Mouse (Mus musculus): Measurements from ENCODE around the gene Bud31.
A peak's percentile ranks its signal among the peaks of the same experiment; 100 is the strongest.
"Not testable (repeated sequence)": the region's sequence is repeated elsewhere in the genome, so short reads cannot be mapped to it uniquely, and the experiment has no call there.

Gene Bud31

GRCm38 (mm10) chr5:145126580-145126979, 13.6 kb upstream of the Bud31 start:
- no peak for DNase-seq (ENCODE audit: low read depth, low spot score)

GRCm38 (mm10) chr5:145129124-145129523, 11.0 kb upstream of the Bud31 start:
- no peak for DNase-seq (ENCODE audit: low read depth, low spot score)

GRCm38 (mm10) chr5:145129773-145130172, 10.4 kb upstream of the Bud31 start:
- DNase-seq (ENCODE audit: low read depth, low spot score) = not testable (repeated sequence)

- DNase-seq (ENCODE audit: low read depth, low spot score) = no peak
Observed at GRCm38 (mm10) chr5:145130191-145130590, 10.0 kb upstream of the Bud31 start.

GRCm38 (mm10) chr5:145130995-145131394, 9.2 kb upstream of the Bud31 start:
- no peak for DNase-seq (ENCODE audit: low read depth, low spot score)

GRCm38 (mm10) chr5:145133275-145133674, 6.9 kb upstream of the Bud31 start:
- DNase-seq (ENCODE audit: low read depth, low spot score) = not testable (repeated sequence)

GRCm38 (mm10) chr5:145138836-145139235, 1.3 kb upstream of the Bud31 start:
- no peak for DNase-seq (ENCODE audit: low read depth, low spot score)

- no peak for DNase-seq (ENCODE audit: low read depth, low spot score)
Observed at GRCm38 (mm10) chr5:145140611-145141010, 449 bp downstream of the Bud31 start.

- DNase-seq (ENCODE audit: low read depth, low spot score) = no peak
Observed at GRCm38 (mm10) chr5:145147748-145148147, 7.6 kb downstream of the Bud31 start.

- no peak for DNase-seq (ENCODE audit: low read depth, low spot score)
Observed at GRCm38 (mm10) chr5:145149294-145149693, 9.1 kb downstream of the Bud31 start.

GRCm38 (mm10) chr5:145152690-145153089, 12.5 kb downstream of the Bud31 start:
- no peak for DNase-seq (ENCODE audit: low read depth, low spot score)

- DNase-seq (ENCODE audit: low read depth, low spot score) = no peak
Observed at GRCm38 (mm10) chr5:145161361-145161760, 21.2 kb downstream of the Bud31 start.

- no peak for DNase-seq (ENCODE audit: low read depth, low spot score)
Observed at GRCm38 (mm10) chr5:145164710-145165109, 24.5 kb downstream of the Bud31 start.

- no peak for DNase-seq (ENCODE audit: low read depth, low spot score)
Observed at GRCm38 (mm10) chr5:145165184-145165583, 25.0 kb downstream of the Bud31 start.

- DNase-seq (ENCODE audit: low read depth, low spot score) = peak; percentile 99
Observed at GRCm38 (mm10) chr5:145166536-145167305, 26.6 kb downstream of the Bud31 start, which contains the start of the genes Ptcd1 and Cpsf4. Gene Ptcd1, minus strand, starts transcription at chr5:145167108. Gene Cpsf4, plus strand, starts transcription at chr5:145167213.

GRCm38 (mm10) chr5:145167306-145167661, 27.1 kb downstream of the Bud31 start:
- peak; percentile 8 for DNase-seq (ENCODE audit: low read depth, low spot score)

GRCm38 (mm10) chr5:145178461-145178980, 38.4 kb downstream of the Bud31 start:
- DNase-seq (ENCODE audit: low read depth, low spot score) = no peak

GRCm38 (mm10) chr5:145185244-145185643, 45.1 kb downstream of the Bud31 start:
- DNase-seq (ENCODE audit: low read depth, low spot score) = no peak

GRCm38 (mm10) chr5:145189416-145189815, 49.3 kb downstream of the Bud31 start:
- DNase-seq (ENCODE audit: low read depth, low spot score) = no peak

GRCm38 (mm10) chr5:145190373-145190772, 50.2 kb downstream of the Bud31 start:
- DNase-seq (ENCODE audit: low read depth, low spot score) = no peak

- peak; percentile 89 for DNase-seq (ENCODE audit: low read depth, low spot score)
Observed at GRCm38 (mm10) chr5:145190875-145191798, 51.0 kb downstream of the Bud31 start.

- no peak for DNase-seq (ENCODE audit: low read depth, low spot score)
Observed at GRCm38 (mm10) chr5:145191962-145192361, 51.8 kb downstream of the Bud31 start, which contains the start of gene Atp5j2. Gene Atp5j2, minus strand, starts transcription at chr5:145192062.
